Mouse (Mus musculus): ENCODE measurements around the gene 4933428G20Rik.
A peak's percentile ranks its signal among the peaks of the same experiment; 100 is the strongest.

Gene 4933428G20Rik

GRCm38 (mm10) chr11:97502846-97503245, 2.7 kb upstream of the 4933428G20Rik start:
- no peak for DNase-seq

- no peak for DNase-seq
Observed at GRCm38 (mm10) chr11:97502383-97502782, 2.2 kb upstream of the 4933428G20Rik start.

- DNase-seq: no peak
Observed at GRCm38 (mm10) chr11:97500720-97501448, 744 bp upstream of the 4933428G20Rik start.

- peak; percentile 86 to 87 for DNase-seq
Observed at GRCm38 (mm10) chr11:97497543-97497942, 2.6 kb downstream of the 4933428G20Rik start.

- peak; percentile 30 to 34 for DNase-seq
Observed at GRCm38 (mm10) chr11:97492836-97493235, 7.3 kb downstream of the 4933428G20Rik start.

- DNase-seq: no peak
Observed at GRCm38 (mm10) chr11:97491640-97492039, 8.5 kb downstream of the 4933428G20Rik start.

GRCm38 (mm10) chr11:97489589-97490324, 10.4 kb downstream of the 4933428G20Rik start:
- DNase-seq: peak; percentile 69 to 89

- DNase-seq: no peak
Observed at GRCm38 (mm10) chr11:97487656-97488055, 12.5 kb downstream of the 4933428G20Rik start.

GRCm38 (mm10) chr11:97485661-97486060, 14.5 kb downstream of the 4933428G20Rik start:
- no peak for DNase-seq

- DNase-seq: no peak
Observed at GRCm38 (mm10) chr11:97479824-97480223, 20.3 kb downstream of the 4933428G20Rik start.

- DNase-seq: no peak
Observed at GRCm38 (mm10) chr11:97479085-97479484, 21.1 kb downstream of the 4933428G20Rik start.

- no peak for DNase-seq
Observed at GRCm38 (mm10) chr11:97478345-97478744, 21.8 kb downstream of the 4933428G20Rik start.

- peak; percentile 30 to 33 for DNase-seq
Observed at GRCm38 (mm10) chr11:97477431-97477830, 22.7 kb downstream of the 4933428G20Rik start.

GRCm38 (mm10) chr11:97476334-97477095, 23.6 kb downstream of the 4933428G20Rik start:
- DNase-seq: peak; percentile 58 to 79

GRCm38 (mm10) chr11:97471276-97471675, 28.9 kb downstream of the 4933428G20Rik start:
- DNase-seq: no peak

GRCm38 (mm10) chr11:97469828-97470227, 30.3 kb downstream of the 4933428G20Rik start:
- DNase-seq: no peak

GRCm38 (mm10) chr11:97468639-97469287, 31.4 kb downstream of the 4933428G20Rik start:
- peak; percentile 84 to 96 for DNase-seq

- DNase-seq: no peak
Observed at GRCm38 (mm10) chr11:97466444-97467160, 33.5 kb downstream of the 4933428G20Rik start.

- DNase-seq: no peak
Observed at GRCm38 (mm10) chr11:97465957-97466356, 34.2 kb downstream of the 4933428G20Rik start.

- no peak for DNase-seq
Observed at GRCm38 (mm10) chr11:97463991-97464390, 36.1 kb downstream of the 4933428G20Rik start.

GRCm38 (mm10) chr11:97463166-97463565, 37.0 kb downstream of the 4933428G20Rik start:
- DNase-seq: no peak

- DNase-seq: no peak
Observed at GRCm38 (mm10) chr11:97462538-97462937, 37.6 kb downstream of the 4933428G20Rik start.
